Mouse (Mus musculus) heart, embryonic 10.5 days (tissue): ENCODE measurements around the gene Msgn1. TPM values are rescaled to one million over a fixed set of nuclear protein-coding genes. Genes with fewer than 3 reads are reported as not detected.

Source experiments
- DNase-seq: peaks from one replicate; pipeline ENCODE4 v3.0.0-alpha.2; 2017; ENCODE audit warnings: low spot score
- H3K27ac ChIP-seq: fragments of 300-500 bp; sonication (generic); 2 replicates; pipeline ENCODE4 v1.5.1; 2016; ENCODE audit warnings: mild to moderate bottlenecking
- H3K27me3 ChIP-seq: fragments of 300-500 bp; sonication (generic); 2 replicates; pipeline ENCODE4 v1.6.1; 2016; ENCODE audit warnings: mild to moderate bottlenecking; ENCODE audit not compliant: poor library complexity, insufficient read depth, severe bottlenecking
- H3K36me3 ChIP-seq: fragments of 300-500 bp; sonication (generic); 2 replicates; pipeline ENCODE4 v1.6.1; 2016; ENCODE audit warnings: mild to moderate bottlenecking, moderate library complexity
- H3K4me1 ChIP-seq: fragments of 300-500 bp; sonication (generic); 2 replicates; pipeline ENCODE4 v1.6.1; 2016; ENCODE audit warnings: mild to moderate bottlenecking
- H3K4me3 ChIP-seq: fragments of 300-500 bp; sonication (generic); 2 replicates; pipeline ENCODE4 v1.5.1; 2016; ENCODE audit warnings: mild to moderate bottlenecking, moderate library complexity
- H3K9me3 ChIP-seq: fragments of 300-500 bp; sonication (generic); 2 replicates; pipeline ENCODE4 v1.6.1; 2016; ENCODE audit warnings: mild to moderate bottlenecking, moderate library complexity
- WGBS: fragments of 180-500 bp; shearing (Covaris S2); methylation state at CpG from one replicate; pipeline ENCODE4 v1.1.7; 2016; 5-methylcytosine and 5-hydroxymethylcytosine counted together
- polyA plus RNA-seq: library from polyadenylated mRNA; unstranded; fragments of >200 nt; fragmentation: Nextera tagmentation; extraction: Ambion mirVana; gene quantifications from 2 replicates; pipeline ENCODE4 v1.2.1, GENCODE M21; 2016

Msgn1 gene
- not detected in 2 replicates for polyA plus RNA-seq

GRCm38 (mm10) chr12:11208872-11209271 is at the start of gene Msgn1:
Gene Msgn1, minus strand, starts transcription at chr12:11208972.
- Histone ChIP-seq H3K36me3 (no peaks in the 10 kb centered on the region), H3K4me3 (no peak within 1 kb of the TSS), H3K4me1 (peaks cover 17% of the 10 kb centered on the region), H3K9me3 (no peaks in the 10 kb centered on the region), H3K27me3 (no peaks in the 10 kb centered on the region), H3K27ac (peak within 1 kb of the TSS; percentile 16; the same call in 1 of the 2 replicates)
- WGBS, result 55% methylated on average over 5 of the region's 5 CpGs
- DNase-seq, result no peak

- WGBS, result 91% methylated on average over 3 of the region's 3 CpGs
These were observed 41.5 kb upstream of the Msgn1 start for GRCm38 (mm10) chr12:11250322-11250721.

GRCm38 (mm10) chr12:11247460-11247859 is 38.7 kb upstream of the Msgn1 start:
- WGBS, result 94% methylated on average over 1 of the region's 1 CpGs
- peaks cover 44% of the 10 kb centered on the region for H3K36me3 ChIP-seq
- H3K27ac ChIP-seq, result no peak overlapping the region
- H3K4me3 ChIP-seq, result no peak overlapping the region
- no peaks in the 10 kb centered on the region for H3K9me3 ChIP-seq
- H3K27me3 ChIP-seq, result no peaks in the 10 kb centered on the region
- H3K4me1 ChIP-seq, result no peaks in the 10 kb centered on the region
- no peak for DNase-seq

More at GRCm38 (mm10) chr12:11250322-11250721, 41.5 kb upstream of the Msgn1 start:
- no peak overlapping the region for H3K4me3 ChIP-seq
- no peaks in the 10 kb centered on the region for H3K27me3 ChIP-seq
- H3K4me1 ChIP-seq, result no peaks in the 10 kb centered on the region
- no peak for DNase-seq
- no peaks in the 10 kb centered on the region for H3K9me3 ChIP-seq
- H3K36me3 ChIP-seq, result peaks cover 40% of the 10 kb centered on the region
- H3K27ac ChIP-seq, result no peak overlapping the region

GRCm38 (mm10) chr12:11235996-11236395 is 27.2 kb upstream of the Msgn1 start:
- no peak for DNase-seq
- no peak overlapping the region for H3K4me3 ChIP-seq
- H3K9me3 ChIP-seq, result no peaks in the 10 kb centered on the region
- peaks cover 4% of the 10 kb centered on the region; the same call in 1 of the 2 replicates for H3K4me1 ChIP-seq
- H3K36me3 ChIP-seq, result no peaks in the 10 kb centered on the region
- 72% methylated on average over 2 of the region's 2 CpGs for WGBS
- no peak overlapping the region for H3K27ac ChIP-seq
- no peaks in the 10 kb centered on the region for H3K27me3 ChIP-seq

GRCm38 (mm10) chr12:11230267-11230666 is 21.5 kb upstream of the Msgn1 start:
- 68% methylated on average over 2 of the region's 2 CpGs for WGBS
- Histone ChIP-seq H3K27me3 (no peaks in the 10 kb centered on the region), H3K4me3 (no peak overlapping the region), H3K9me3 (no peaks in the 10 kb centered on the region), H3K36me3 (no peaks in the 10 kb centered on the region), H3K27ac (no peak overlapping the region), H3K4me1 (peaks cover 4% of the 10 kb centered on the region; the same call in 1 of the 2 replicates)
- no peak for DNase-seq

- no peak overlapping the region for H3K4me3 ChIP-seq
- H3K27me3 ChIP-seq, result no peaks in the 10 kb centered on the region
- H3K36me3 ChIP-seq, result no peaks in the 10 kb centered on the region
- peaks cover 18% of the 10 kb centered on the region for H3K4me1 ChIP-seq
- H3K27ac ChIP-seq, result no peak overlapping the region
- 67% methylated on average over 5 of the region's 5 CpGs for WGBS
- H3K9me3 ChIP-seq, result no peaks in the 10 kb centered on the region
- DNase-seq, result no peak
These were observed 17.9 kb upstream of the Msgn1 start for GRCm38 (mm10) chr12:11226529-11227268.

GRCm38 (mm10) chr12:11226123-11226522 is 17.4 kb upstream of the Msgn1 start:
- no peak for DNase-seq
- no peak overlapping the region for H3K4me3 ChIP-seq
- H3K27ac ChIP-seq, result no peak overlapping the region
- no peaks in the 10 kb centered on the region for H3K27me3 ChIP-seq
- no peaks in the 10 kb centered on the region for H3K9me3 ChIP-seq
- WGBS, result 30% methylated on average over 1 of the region's 1 CpGs
- peaks cover 22% of the 10 kb centered on the region for H3K4me1 ChIP-seq
- H3K36me3 ChIP-seq, result no peaks in the 10 kb centered on the region

- peak overlapping the region; percentile 34 for H3K4me3 ChIP-seq
- no peaks in the 10 kb centered on the region for H3K36me3 ChIP-seq
- H3K4me1 ChIP-seq, result peaks cover 22% of the 10 kb centered on the region
- no peaks in the 10 kb centered on the region for H3K9me3 ChIP-seq
- 3% methylated on average over 5 of the region's 5 CpGs for WGBS
- DNase-seq, result no peak
- H3K27ac ChIP-seq, result peak overlapping the region; percentile 77
- H3K27me3 ChIP-seq, result no peaks in the 10 kb centered on the region
These were observed 15.9 kb upstream of the Msgn1 start for GRCm38 (mm10) chr12:11224722-11225121.

- Histone ChIP-seq H3K9me3 (no peaks in the 10 kb centered on the region), H3K36me3 (no peaks in the 10 kb centered on the region), H3K27me3 (no peaks in the 10 kb centered on the region), H3K27ac (no peak overlapping the region), H3K4me1 (peaks cover 22% of the 10 kb centered on the region), H3K4me3 (no peak overlapping the region)
- 68% methylated on average over 10 of the region's 10 CpGs for WGBS
- DNase-seq, result no peak
These were observed 14.3 kb upstream of the Msgn1 start for GRCm38 (mm10) chr12:11223090-11223489.

- no peak overlapping the region for H3K27ac ChIP-seq
- WGBS, result 53% methylated on average over 3 of the region's 3 CpGs
- no peak for DNase-seq
- no peaks in the 10 kb centered on the region for H3K9me3 ChIP-seq
- H3K27me3 ChIP-seq, result no peaks in the 10 kb centered on the region
- H3K36me3 ChIP-seq, result no peaks in the 10 kb centered on the region
- H3K4me3 ChIP-seq, result no peak overlapping the region
- peaks cover 22% of the 10 kb centered on the region for H3K4me1 ChIP-seq
These were observed 13.8 kb upstream of the Msgn1 start for GRCm38 (mm10) chr12:11222566-11222965.

- no peaks in the 10 kb centered on the region for H3K9me3 ChIP-seq
- 55% methylated on average over 20 of the region's 20 CpGs for WGBS
These were observed 13.0 kb upstream of the Msgn1 start for GRCm38 (mm10) chr12:11221524-11222330.

GRCm38 (mm10) chr12:11217726-11218250 is 9.0 kb upstream of the Msgn1 start:
- 82% methylated on average over 7 of the region's 7 CpGs for WGBS
- Histone ChIP-seq H3K27me3 (no peaks in the 10 kb centered on the region), H3K9me3 (no peaks in the 10 kb centered on the region), H3K4me3 (no peak overlapping the region), H3K4me1 (peaks cover 9% of the 10 kb centered on the region), H3K36me3 (no peaks in the 10 kb centered on the region), H3K27ac (no peak overlapping the region)
- DNase-seq, result no peak

More at GRCm38 (mm10) chr12:11221524-11222330, 13.0 kb upstream of the Msgn1 start:
- no peak overlapping the region for H3K4me3 ChIP-seq
- peaks cover 22% of the 10 kb centered on the region for H3K4me1 ChIP-seq
- peak overlapping the region; percentile 70 for H3K27ac ChIP-seq
- H3K27me3 ChIP-seq, result no peaks in the 10 kb centered on the region
- H3K36me3 ChIP-seq, result no peaks in the 10 kb centered on the region
- DNase-seq, result no peak

- no peak for DNase-seq
- H3K27me3 ChIP-seq, result no peaks in the 10 kb centered on the region
- H3K4me3 ChIP-seq, result no peak overlapping the region
- no peak overlapping the region for H3K27ac ChIP-seq
- H3K4me1 ChIP-seq, result peaks cover 1% of the 10 kb centered on the region; the same call in 1 of the 2 replicates
- H3K9me3 ChIP-seq, result no peaks in the 10 kb centered on the region
- H3K36me3 ChIP-seq, result no peaks in the 10 kb centered on the region
- 62% methylated on average over 3 of the region's 3 CpGs for WGBS
These were observed 7.7 kb upstream of the Msgn1 start for GRCm38 (mm10) chr12:11216454-11216853.
